Mouse (Mus musculus): Measurements from ENCODE around the gene Nr5a2.

DNA sequence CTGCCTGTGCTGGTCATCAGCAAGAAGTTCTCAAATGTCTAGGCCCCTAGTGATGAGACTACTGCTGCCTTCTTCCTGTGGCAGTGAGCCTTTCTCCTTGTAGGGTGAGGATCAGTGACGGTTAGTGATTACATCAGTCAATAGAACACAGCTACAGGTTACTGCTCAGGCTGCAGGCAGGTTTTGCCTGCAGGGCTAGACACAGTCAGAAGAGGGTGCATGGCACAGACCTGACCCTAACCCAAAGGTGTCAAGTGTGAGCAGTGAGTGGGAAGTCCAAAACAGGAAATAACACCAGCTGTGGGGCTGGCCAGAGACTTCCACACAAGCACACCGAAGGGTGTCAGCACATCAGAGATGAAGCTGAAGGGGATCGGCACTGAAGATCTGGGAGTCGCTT lies 101.5 kb downstream of the Nr5a2 start:
- TF ChIP-seq CTCF (IDR thresholded peaks at IDR 0.05; ENCODE audit: low read depth, low read length) (no peak), GATA1 (IDR thresholded peaks at IDR 0.05; ENCODE audit: borderline replicate concordance, low read length) (no peak)
